Mouse (Mus musculus) E14TG2a.4 (cell line): ENCODE measurements at regions not wholly inside any gene's neighbourhood (a gene's known extent, or its start where the extent isn't known, plus 50 kb on each side); places are given as distances from the start of the nearest gene placed in this dataset.
"Not testable (repeated sequence)": the region's sequence is repeated elsewhere in the genome, so short reads cannot be mapped to it uniquely, and the experiment has no call there.

Source experiments
- H3K27me3 ChIP-seq: 2 replicates; pipeline ENCODE4 v1.6.1; 2014; ENCODE audit warnings: low read length, control low read depth; ENCODE audit not compliant: insufficient read depth
- H3K36me3 ChIP-seq: 2 replicates; pipeline ENCODE4 v1.6.1; 2014; ENCODE audit warnings: low read length, control low read depth; ENCODE audit not compliant: insufficient read depth
- H3K4me1 ChIP-seq: replicated peaks from 2 replicates; pipeline ENCODE4 v1.6.1; 2014; ENCODE audit warnings: low read depth, low read length, control low read depth
- H3K4me3 ChIP-seq: replicated peaks from 2 replicates; pipeline ENCODE4 v1.5.1; 2014; ENCODE audit warnings: mild to moderate bottlenecking, low read length
- H3K9me3 ChIP-seq: 2 replicates; pipeline ENCODE4 v1.6.1; 2014; ENCODE audit warnings: low read length, control low read depth
- CTCF ChIP-seq: conservative IDR thresholded peaks from 2 replicates; pipeline ENCODE4 v1.5.1; 2014; ENCODE audit warnings: low read length
- NANOG ChIP-seq: IDR thresholded peaks from 2 replicates; pipeline ENCODE4 v1.6.1; 2014; ENCODE audit warnings: borderline replicate concordance, low read length, mixed read lengths
- POU5F1 ChIP-seq: IDR thresholded peaks from 2 replicates; pipeline ENCODE4 v1.6.1; 2014; ENCODE audit warnings: low read length, borderline replicate concordance

DNA sequence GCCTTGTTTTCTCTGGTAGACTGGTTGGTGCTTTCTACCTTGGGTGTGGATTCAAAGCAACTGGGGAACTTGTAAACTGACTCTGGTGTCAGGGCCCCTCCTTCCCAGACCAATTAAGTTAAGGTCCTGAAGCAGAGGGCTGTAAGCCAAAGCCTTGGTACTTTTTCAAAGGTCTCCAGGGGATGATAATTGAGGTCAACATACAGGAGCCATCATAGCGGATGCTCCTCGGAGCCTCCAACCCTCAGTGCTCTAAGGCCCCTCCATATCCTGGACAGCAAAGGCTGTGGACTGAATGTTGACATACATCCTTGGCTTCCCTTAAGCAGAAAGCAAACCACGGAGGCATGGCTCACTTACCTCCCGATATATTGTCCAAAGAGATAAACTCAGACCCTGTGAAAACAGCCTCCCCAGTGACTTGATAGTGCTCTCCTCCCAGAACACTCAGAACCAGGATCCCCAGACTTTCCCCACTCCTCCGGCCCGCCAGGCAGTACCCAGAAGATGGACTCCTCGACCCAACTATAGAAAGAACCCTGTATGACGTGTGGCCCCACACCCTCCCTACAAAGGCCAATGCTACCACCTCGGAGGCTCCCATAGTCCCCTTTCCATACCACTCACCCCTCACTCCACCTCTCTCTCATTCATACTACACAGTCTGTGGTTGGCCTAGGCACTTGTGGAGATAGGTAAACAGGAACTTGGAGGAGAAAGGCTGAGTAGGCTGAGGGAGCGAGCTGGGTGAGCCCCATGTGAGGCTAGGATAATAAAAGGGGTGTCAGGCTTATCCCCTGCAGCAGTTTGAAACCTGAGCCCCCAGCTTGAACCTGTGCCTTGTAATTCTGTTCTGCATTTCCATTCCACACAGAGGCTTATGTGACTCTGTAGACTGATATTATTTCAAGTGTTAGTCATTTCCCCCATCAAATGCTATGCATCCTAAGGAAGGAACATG, 118.8 kb upstream of the Arid1b start:
- H3K27me3 ChIP-seq, result peaks cover 8% of the 10 kb centered on the region
- H3K4me3 ChIP-seq, result no peak overlapping the region
- no peaks in the 10 kb centered on the region for H3K36me3 ChIP-seq
- TF ChIP-seq POU5F1, result no peak
- no peak for TF ChIP-seq CTCF
- no peak for TF ChIP-seq NANOG
- no peaks in the 10 kb centered on the region for H3K4me1 ChIP-seq
- no peaks in the 10 kb centered on the region for H3K9me3 ChIP-seq

DNA sequence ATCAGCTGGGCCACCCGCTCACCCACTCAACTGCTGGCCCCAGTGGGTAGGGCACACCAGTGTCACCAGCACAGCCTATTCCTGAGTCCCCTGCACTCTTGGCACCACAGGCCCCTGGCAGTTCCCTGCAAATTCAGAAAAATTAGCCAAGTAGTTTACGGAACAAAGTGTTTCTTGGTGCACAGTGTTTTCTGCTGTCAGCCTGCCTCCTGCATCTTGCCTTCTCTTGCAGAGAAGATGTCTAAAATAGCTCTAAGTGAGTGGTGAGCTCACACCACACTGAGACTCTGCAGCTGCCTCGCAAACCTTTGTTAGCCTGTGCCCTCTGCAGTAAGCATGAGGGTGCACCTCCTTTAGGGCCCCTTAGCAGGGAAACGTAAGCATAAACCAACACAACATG, 117.7 kb upstream of the Arid1b start:
- H3K4me3 ChIP-seq, result no peak overlapping the region
- H3K9me3 ChIP-seq, result no peaks in the 10 kb centered on the region
- TF ChIP-seq NANOG, result no peak
- no peak for TF ChIP-seq CTCF
- no peak for TF ChIP-seq POU5F1
- no peaks in the 10 kb centered on the region for H3K36me3 ChIP-seq
- H3K4me1 ChIP-seq, result no peaks in the 10 kb centered on the region
- peaks cover 3% of the 10 kb centered on the region for H3K27me3 ChIP-seq

DNA sequence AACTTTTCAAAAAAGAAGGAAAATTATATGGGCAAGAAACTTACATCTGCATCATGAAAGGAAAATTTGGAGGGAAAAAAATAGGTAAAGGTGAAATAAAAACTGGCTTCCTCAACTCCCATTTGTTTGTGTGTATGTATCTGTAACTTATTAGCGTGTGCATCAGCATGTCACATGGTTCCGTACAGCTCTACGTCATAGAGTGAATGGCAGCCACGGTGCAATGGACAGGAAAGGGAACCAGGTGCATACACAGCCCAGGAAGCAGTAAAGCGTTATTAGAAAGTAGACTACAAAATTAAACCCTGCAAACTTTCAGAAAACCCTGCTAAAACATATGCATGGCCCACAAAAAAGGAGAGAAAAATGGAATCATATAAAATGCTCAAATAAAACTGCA, 112.7 kb upstream of the Arid1b start:
- TF ChIP-seq NANOG (no peak), CTCF (no peak), POU5F1 (no peak)
- no peaks in the 10 kb centered on the region for H3K9me3 ChIP-seq
- peaks cover 6% of the 10 kb centered on the region; the same call in 1 of the 2 replicates for H3K27me3 ChIP-seq
- H3K4me3 ChIP-seq, result no peak overlapping the region
- H3K36me3 ChIP-seq, result no peaks in the 10 kb centered on the region
- no peaks in the 10 kb centered on the region for H3K4me1 ChIP-seq

DNA sequence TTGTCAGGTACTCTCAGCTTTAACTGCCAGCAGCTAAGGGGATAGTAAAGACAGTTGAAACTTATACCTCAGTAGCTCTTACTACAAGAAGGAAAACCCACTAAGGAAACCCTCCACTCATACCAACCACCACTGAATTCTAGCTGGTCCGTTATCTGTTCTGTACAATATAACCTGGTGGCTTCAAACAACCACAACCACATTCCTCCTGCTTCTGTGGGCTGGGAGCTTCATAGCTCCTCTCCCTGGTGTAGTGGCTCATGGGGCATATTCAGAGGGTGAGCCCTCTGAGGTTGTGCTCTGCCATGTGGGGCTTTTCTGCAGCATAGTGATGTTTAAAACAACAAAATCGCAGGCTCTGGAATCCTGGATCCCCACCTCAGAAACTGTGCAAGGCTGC, 110.0 kb upstream of the Arid1b start:
- H3K4me3 ChIP-seq, result no peak overlapping the region

DNA sequence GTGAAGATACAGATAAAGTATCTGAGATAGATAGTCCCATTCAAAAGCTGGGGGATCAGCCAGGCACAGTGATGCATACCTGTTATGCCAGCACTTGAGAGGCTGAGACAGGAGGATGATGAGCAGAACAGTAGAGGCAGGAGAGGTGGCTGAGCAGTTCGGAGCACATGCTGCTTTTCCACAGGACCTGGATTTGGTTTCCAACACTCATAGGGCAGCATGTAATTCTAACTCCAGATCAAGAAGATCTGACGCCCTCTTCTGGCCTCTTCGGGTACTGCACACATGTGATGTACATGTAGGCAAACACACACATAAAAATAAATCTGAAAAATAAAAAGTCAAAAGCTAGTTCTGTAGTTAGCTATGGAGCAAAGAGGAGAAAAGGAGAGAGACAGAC, 109.4 kb upstream of the Arid1b start:
- peaks cover 6% of the 10 kb centered on the region; the same call in 1 of the 2 replicates for H3K27me3 ChIP-seq
- no peak overlapping the region for H3K4me3 ChIP-seq
- no peaks in the 10 kb centered on the region for H3K9me3 ChIP-seq
- H3K4me1 ChIP-seq, result no peaks in the 10 kb centered on the region
- TF ChIP-seq CTCF, result peak; percentile 52
- no peak for TF ChIP-seq POU5F1
- TF ChIP-seq NANOG, result no peak
- H3K36me3 ChIP-seq, result no peaks in the 10 kb centered on the region

More for the DNA sequence above, 110.0 kb upstream of the Arid1b start:
- no peaks in the 10 kb centered on the region for H3K4me1 ChIP-seq
- TF ChIP-seq NANOG (no peak), CTCF (no peak), POU5F1 (no peak)
- H3K27me3 ChIP-seq, result peaks cover 6% of the 10 kb centered on the region; the same call in 1 of the 2 replicates
- H3K9me3 ChIP-seq, result no peaks in the 10 kb centered on the region
- H3K36me3 ChIP-seq, result no peaks in the 10 kb centered on the region

DNA sequence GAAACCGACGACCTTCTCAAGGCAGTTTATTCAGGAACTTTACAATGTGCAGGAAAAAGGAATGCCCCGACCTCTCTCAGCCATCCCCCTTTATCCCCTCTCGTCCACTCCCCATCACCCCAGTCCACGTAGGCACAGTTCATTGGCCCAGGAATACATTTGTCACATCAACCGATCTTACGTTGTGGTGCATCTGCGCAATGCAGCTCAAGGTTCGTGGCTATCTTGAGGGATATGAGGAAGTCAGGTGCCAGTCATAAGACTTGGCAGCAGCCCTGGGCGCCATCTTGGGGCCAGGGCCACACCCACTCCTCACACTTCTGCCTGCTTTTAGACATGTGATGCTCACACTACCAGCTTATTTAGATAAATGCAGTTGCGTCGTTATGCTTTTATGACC, 106.8 kb upstream of the Arid1b start:
- H3K4me3 ChIP-seq, H3K4me1 ChIP-seq, H3K9me3 ChIP-seq, H3K27me3 ChIP-seq, H3K36me3 ChIP-seq: not testable (repeated sequence)

DNA sequence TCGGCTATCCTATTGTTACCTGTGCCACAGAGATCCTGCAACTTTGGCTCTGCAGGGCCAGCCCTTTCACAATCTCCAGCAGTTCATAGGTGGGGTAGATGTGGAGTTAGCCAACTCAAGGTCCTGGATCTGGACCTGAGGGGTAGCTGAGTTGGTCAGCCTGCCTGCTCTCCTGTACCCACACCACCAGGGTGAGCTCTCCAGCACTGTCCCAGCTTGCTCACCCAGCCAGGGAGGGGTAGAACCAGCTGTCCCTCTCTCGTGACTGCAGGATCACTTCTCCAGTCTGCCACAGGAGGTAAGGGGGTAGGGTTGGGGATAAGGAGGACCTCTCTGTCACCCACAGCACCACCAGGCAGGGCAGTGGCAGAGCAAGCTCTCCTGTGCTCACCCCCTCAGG, 104.6 kb upstream of the Arid1b start:
- Histone ChIP-seq H3K9me3 (no peaks in the 10 kb centered on the region), H3K36me3 (no peaks in the 10 kb centered on the region), H3K4me1 (no peaks in the 10 kb centered on the region), H3K27me3 (peaks cover under 1% of the 10 kb centered on the region), H3K4me3 (no peak overlapping the region)
- TF ChIP-seq POU5F1 (no peak), NANOG (no peak), CTCF (no peak)

DNA sequence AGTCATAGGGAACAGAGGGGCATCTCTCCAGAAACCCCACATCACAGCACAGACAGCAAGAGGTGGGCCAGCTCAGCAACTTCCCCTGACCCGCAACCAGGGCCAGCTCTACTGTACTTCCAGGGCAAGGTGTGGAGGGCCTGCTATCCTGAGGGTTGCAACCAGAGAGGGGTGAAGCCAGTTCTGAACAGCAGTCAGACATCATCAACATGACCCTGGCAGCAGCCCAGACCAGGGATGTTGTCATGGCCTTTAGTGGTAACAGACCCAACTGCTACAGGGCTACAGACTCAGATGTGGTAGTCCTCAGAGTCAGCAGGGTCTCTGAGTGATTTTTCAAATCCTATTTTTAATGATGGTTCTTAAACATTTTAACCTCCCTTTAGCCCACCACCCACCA, 104.0 kb upstream of the Arid1b start:
- Histone ChIP-seq H3K4me3 (no peak overlapping the region), H3K9me3 (no peaks in the 10 kb centered on the region), H3K4me1 (no peaks in the 10 kb centered on the region), H3K27me3 (peaks cover 5% of the 10 kb centered on the region), H3K36me3 (no peaks in the 10 kb centered on the region)
- TF ChIP-seq NANOG (no peak), POU5F1 (no peak)

DNA sequence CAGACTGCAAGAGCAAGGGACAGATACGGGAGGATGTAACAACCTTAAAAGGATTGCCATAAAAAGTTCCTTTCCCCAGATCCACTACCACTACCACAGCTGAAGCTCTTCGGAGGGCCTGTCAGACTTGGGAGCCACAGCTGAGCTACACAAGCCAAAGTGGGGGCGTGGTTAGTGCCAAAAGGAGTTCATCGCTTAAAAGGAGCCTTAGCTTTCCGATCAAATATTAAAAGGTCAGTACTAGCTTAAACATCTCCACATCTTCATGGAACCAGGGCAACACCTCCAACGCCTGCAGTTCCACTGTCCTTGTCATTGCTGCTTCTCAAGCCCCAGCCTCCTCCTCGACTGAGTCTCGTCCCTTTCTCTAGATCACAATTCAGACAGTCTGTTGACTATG, 102.6 kb upstream of the Arid1b start:
- H3K9me3 ChIP-seq, result no peaks in the 10 kb centered on the region

DNA sequence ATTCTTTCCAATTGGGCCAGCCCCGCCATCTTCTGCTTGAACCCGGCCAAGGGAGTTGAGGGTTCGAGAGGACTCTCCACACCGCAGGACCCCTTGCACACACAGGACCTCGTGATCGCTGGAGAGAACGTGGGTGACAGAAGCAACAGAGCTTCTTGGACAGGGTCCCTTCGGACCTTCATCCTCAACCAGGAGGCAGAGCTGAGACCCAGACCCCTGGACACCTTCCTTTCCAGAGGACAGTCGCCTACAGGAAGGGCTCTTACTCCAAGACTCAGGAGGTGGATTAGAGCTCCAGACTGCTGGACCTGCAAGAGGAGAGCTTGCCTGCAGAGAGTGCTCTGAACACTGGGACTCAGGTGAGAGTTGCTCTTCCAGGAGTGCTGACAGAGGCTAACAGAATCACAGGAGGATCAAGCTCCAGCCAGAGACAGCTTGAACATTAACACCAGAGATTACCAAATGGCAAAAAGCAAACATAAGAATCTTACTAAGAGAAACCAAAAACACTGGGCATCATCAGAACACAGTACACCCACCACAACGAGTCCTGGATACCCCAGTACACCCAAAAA, 99.3 kb upstream of the Arid1b start:
- H3K36me3 ChIP-seq, H3K9me3 ChIP-seq, H3K4me3 ChIP-seq, H3K4me1 ChIP-seq, H3K27me3 ChIP-seq: not testable (repeated sequence)

More for the DNA sequence above, 102.6 kb upstream of the Arid1b start:
- Histone ChIP-seq H3K36me3 (no peaks in the 10 kb centered on the region), H3K4me3 (no peak overlapping the region), H3K27me3 (peaks cover 5% of the 10 kb centered on the region), H3K4me1 (no peaks in the 10 kb centered on the region)
- TF ChIP-seq NANOG (no peak), POU5F1 (no peak), CTCF (no peak)
